Mouse (Mus musculus) midbrain, embryonic 12.5 days (tissue): ENCODE results near the gene Vps37d. TPM values are rescaled to one million over a fixed set of nuclear protein-coding genes. Genes with fewer than 3 reads are reported as not detected.
"Not testable (repeated sequence)": the region's sequence is repeated elsewhere in the genome, so short reads cannot be mapped to it uniquely, and the experiment has no call there.

Experiments used
- ATAC-seq: fragments of 200-750 bp; cut with Nextera tagmentation; 2 replicates; pipeline ENCODE4 v1.8.0; 2017; ENCODE audit warnings: low read depth, moderate TSS enrichment, moderate library complexity; ENCODE audit not compliant: low FRiP score
- H3K27ac ChIP-seq: fragments of 300-500 bp; sonication (generic); replicated peaks from 2 replicates; pipeline ENCODE4 v1.5.1; 2016; ENCODE audit warnings: mild to moderate bottlenecking
- H3K27me3 ChIP-seq: fragments of 300-500 bp; sonication (generic); 2 replicates; pipeline ENCODE4 v1.6.1; 2016; ENCODE audit warnings: mild to moderate bottlenecking
- H3K36me3 ChIP-seq: fragments of 300-500 bp; sonication (generic); 2 replicates; pipeline ENCODE4 v1.6.1; 2016
- H3K4me1 ChIP-seq: fragments of 300-500 bp; sonication (generic); 2 replicates; pipeline ENCODE4 v1.6.1; 2016
- H3K4me2 ChIP-seq: fragments of 300-500 bp; sonication (generic); replicated peaks from 2 replicates; pipeline ENCODE4 v1.6.1; 2016; ENCODE audit warnings: mild to moderate bottlenecking, moderate library complexity
- H3K4me3 ChIP-seq: fragments of 300-500 bp; sonication (generic); 2 replicates; pipeline ENCODE4 v1.5.1; 2016; ENCODE audit warnings: mild to moderate bottlenecking
- H3K9ac ChIP-seq: fragments of 300-500 bp; sonication (generic); replicated peaks from 2 replicates; pipeline ENCODE4 v1.6.1; 2016; ENCODE audit warnings: mild to moderate bottlenecking, moderate library complexity
- H3K9me3 ChIP-seq: fragments of 300-500 bp; sonication (generic); 2 replicates; pipeline ENCODE4 v1.6.1; 2016; ENCODE audit warnings: mild to moderate bottlenecking
- WGBS: fragments of 180-500 bp; shearing (Covaris S2); methylation state at CpG from one replicate; pipeline ENCODE4 v1.1.7; 2016; 5-methylcytosine and 5-hydroxymethylcytosine counted together
- polyA plus RNA-seq: library from polyadenylated mRNA; unstranded; fragments of >200 nt; fragmentation: Nextera tagmentation; extraction: Ambion mirVana; gene quantifications from 2 replicates; pipeline ENCODE4 v1.2.1, GENCODE M21; 2016

The Vps37d gene
- polyA plus RNA-seq, 1 experiment from 2014 or later: 28.2 TPM

DNA sequence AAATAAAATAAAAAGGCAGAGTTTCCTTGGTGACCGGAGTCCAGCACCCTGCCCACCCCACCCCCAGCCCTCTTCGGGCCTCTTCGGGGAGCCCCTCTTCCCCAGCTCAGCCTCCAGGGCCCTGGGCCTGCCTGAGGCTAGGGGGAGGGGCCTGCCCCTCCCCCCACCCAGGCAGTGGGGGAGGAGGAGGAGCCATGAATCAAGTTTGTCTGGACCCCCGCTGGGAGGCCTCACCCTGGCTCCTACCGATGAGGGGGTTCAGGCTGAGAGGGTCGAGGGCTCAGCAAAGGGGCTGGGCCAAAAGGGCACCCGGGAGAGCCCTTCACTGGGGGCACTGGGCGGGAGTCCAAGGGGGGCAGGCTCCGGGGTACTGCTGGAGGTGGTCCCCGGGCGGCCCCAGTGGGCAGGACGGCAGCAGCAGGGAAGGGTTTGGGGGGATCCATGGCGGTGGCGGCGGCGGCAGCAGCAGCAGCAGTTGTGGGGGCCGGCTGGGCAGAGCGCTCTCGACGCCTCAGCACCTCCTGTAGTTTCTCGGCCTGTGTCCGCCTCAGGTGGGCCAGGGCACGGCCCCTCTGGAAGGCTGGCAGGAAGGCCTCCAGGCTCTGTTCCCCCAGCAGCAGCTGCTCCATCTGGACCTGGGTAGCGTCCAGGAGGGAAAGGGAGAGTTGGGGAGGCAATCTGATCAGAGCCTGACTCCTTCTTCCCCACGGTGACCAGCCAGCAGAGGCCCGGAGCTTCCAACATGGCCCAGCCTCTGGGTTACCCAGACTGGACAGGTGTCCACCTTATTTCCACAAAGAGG lies 4.5 kb downstream of the Vps37d start:
- no peak overlapping the region for H3K4me2 ChIP-seq
- ATAC-seq: no peak
- no peak overlapping the region for H3K27ac ChIP-seq
- H3K4me3 ChIP-seq: no peak overlapping the region
- H3K27me3 ChIP-seq: no peaks in the 10 kb centered on the region
- no peaks in the 10 kb centered on the region for H3K9me3 ChIP-seq
- peaks cover 25% of the 10 kb centered on the region for H3K4me1 ChIP-seq
- H3K36me3 ChIP-seq: peaks cover 28% of the 10 kb centered on the region
- WGBS: 28% methylated on average over 23 of the region's 26 CpGs
- peak overlapping the region; percentile 29; the same call in 1 of the 2 replicates for H3K9ac ChIP-seq

GRCm38 (mm10) chr5:135072720-135073119 lies 5.3 kb downstream of the Vps37d start:
- WGBS: 66% methylated on average over 6 of the region's 6 CpGs
- no peaks in the 10 kb centered on the region for H3K9me3 ChIP-seq

GRCm38 (mm10) chr5:135072061-135072460 lies 6.0 kb downstream of the Vps37d start:
- peaks cover 42% of the 10 kb centered on the region for H3K36me3 ChIP-seq

More at GRCm38 (mm10) chr5:135072720-135073119, 5.3 kb downstream of the Vps37d start:
- Histone ChIP-seq H3K9ac (no peak overlapping the region), H3K36me3 (peaks cover 35% of the 10 kb centered on the region), H3K4me3 (no peak overlapping the region), H3K4me1 (peaks cover 25% of the 10 kb centered on the region), H3K27me3 (no peaks in the 10 kb centered on the region), H3K27ac (no peak overlapping the region), H3K4me2 (no peak overlapping the region)
- ATAC-seq: no peak

DNA sequence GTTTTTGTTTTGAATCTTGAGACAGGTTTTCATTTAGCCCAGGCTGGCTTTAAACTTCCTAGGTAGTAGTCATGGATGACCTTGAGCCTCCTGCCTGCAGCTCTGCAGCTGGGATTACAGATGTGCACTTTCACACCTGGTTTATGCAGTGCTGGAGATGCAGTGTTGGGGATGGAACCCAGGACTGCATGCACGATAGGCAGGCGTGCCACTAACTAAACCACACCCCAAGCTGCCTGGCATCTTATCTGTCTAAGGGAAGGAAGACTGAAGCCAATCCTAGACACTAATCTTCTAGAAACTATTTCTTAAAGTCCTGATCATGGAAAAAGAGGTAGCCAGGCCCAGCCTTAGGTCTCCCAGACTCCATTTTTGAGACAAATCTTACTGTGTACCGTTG lies 7.6 kb downstream of the Vps37d start:
- Histone ChIP-seq H3K4me3 (no peak overlapping the region), H3K9ac (no peak overlapping the region), H3K4me1 (peaks cover 21% of the 10 kb centered on the region), H3K36me3 (peaks cover 46% of the 10 kb centered on the region), H3K9me3 (no peaks in the 10 kb centered on the region), H3K4me2 (no peak overlapping the region), H3K27me3 (no peaks in the 10 kb centered on the region), H3K27ac (no peak overlapping the region)
- 98% methylated on average over 3 of the region's 3 CpGs for WGBS
- ATAC-seq: no peak

More at GRCm38 (mm10) chr5:135072061-135072460, 6.0 kb downstream of the Vps37d start:
- no peaks in the 10 kb centered on the region for H3K9me3 ChIP-seq
- peaks cover 23% of the 10 kb centered on the region for H3K4me1 ChIP-seq
- no peaks in the 10 kb centered on the region for H3K27me3 ChIP-seq
- no peak overlapping the region for H3K4me2 ChIP-seq
- H3K9ac ChIP-seq: no peak overlapping the region
- no peak overlapping the region for H3K27ac ChIP-seq
- no peak for ATAC-seq
- WGBS: 93% methylated on average over 2 of the region's 2 CpGs
- H3K4me3 ChIP-seq: no peak overlapping the region

DNA sequence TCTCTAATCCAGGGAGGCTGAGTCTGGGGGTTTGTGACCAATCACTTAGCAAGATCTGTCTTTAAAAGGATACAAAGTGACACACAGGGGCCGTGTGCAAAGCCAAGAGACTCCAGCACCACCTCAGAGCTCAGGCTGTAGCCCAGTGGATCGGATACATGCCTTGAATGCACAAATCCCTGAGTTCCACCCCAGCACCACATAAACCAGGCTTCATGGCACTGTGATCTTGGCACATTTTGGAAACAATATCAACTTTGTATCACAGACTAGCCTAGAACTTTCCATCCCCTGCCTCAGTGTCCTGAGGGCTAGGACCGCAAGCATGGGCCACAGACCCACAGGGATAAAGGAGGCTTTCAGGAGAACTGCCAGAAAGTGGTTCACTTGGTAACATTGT lies 12.1 kb downstream of the Vps37d start:
- peaks cover 35% of the 10 kb centered on the region for H3K36me3 ChIP-seq
- 95% methylated on average over 3 of the region's 3 CpGs for WGBS
- no peak overlapping the region for H3K4me2 ChIP-seq

GRCm38 (mm10) chr5:135064909-135065446 lies 13.1 kb downstream of the Vps37d start, which contains the start of gene Bud23:
TSS of gene Bud23 (minus strand) at chr5:135064959.
- H3K4me3 ChIP-seq: peak within 1 kb of the TSS; percentile 95
- H3K4me2 ChIP-seq: peak within 1 kb of the TSS; percentile 93
- peak within 1 kb of the TSS; percentile 86 for H3K9ac ChIP-seq
- not testable (repeated sequence) for H3K9me3 ChIP-seq, H3K27me3 ChIP-seq, ATAC-seq
- H3K27ac ChIP-seq: peak within 1 kb of the TSS; percentile 60
- peaks cover 45% of the 10 kb centered on the region for H3K36me3 ChIP-seq
- peaks cover 26% of the 10 kb centered on the region for H3K4me1 ChIP-seq
- WGBS: 82% methylated on average over 9 of the region's 9 CpGs

More for the DNA sequence above, 12.1 kb downstream of the Vps37d start:
- Histone ChIP-seq H3K4me1 (peaks cover 26% of the 10 kb centered on the region), H3K9ac (no peak overlapping the region), H3K4me3 (no peak overlapping the region), H3K27ac (no peak overlapping the region), H3K27me3 (no peaks in the 10 kb centered on the region), H3K9me3 (no peaks in the 10 kb centered on the region)
- ATAC-seq: no peak

DNA sequence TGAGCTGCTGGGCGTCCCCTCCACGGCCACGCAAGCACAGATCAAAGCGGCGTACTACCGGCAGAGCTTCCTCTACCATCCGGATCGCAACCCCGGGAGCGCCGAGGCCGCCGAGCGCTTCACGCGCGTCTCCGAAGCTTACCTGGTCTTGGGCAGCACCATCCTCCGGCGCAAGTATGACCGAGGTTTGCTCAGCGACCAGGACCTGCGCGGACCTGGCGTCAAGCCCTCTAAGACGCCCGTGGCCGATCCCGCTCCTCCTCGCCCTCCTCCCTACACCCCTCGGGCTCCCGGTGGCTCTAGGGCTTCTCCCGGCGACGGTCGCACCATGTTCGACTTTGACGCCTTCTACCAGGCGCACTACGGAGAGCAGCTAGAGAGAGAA lies 13.7 kb downstream of the Vps37d start:
- peak overlapping the region; percentile 93 for H3K4me2 ChIP-seq
- peak overlapping the region; percentile 95 for H3K4me3 ChIP-seq
- no peak; the same call in 1 of the 2 replicates for ATAC-seq
- H3K27ac ChIP-seq: peak overlapping the region; percentile 60
- under 1% methylated on average over 40 of the region's 40 CpGs for WGBS
- H3K4me1 ChIP-seq: peaks cover 26% of the 10 kb centered on the region
- H3K9me3 ChIP-seq: no peaks in the 10 kb centered on the region
- H3K9ac ChIP-seq: peak overlapping the region; percentile 86
- H3K27me3 ChIP-seq: no peaks in the 10 kb centered on the region
- H3K36me3 ChIP-seq: peaks cover 51% of the 10 kb centered on the region

GRCm38 (mm10) chr5:135063629-135064381 lies 14.3 kb downstream of the Vps37d start, which contains the start of gene Dnajc30:
TSS of gene Dnajc30 (plus strand) at chr5:135064202.
- H3K9ac ChIP-seq: peak within 1 kb of the TSS; percentile 86
- peaks cover 57% of the 10 kb centered on the region for H3K36me3 ChIP-seq
- peak within 1 kb of the TSS; percentile 95 for H3K4me3 ChIP-seq
- peak within 1 kb of the TSS; percentile 93 for H3K4me2 ChIP-seq
- H3K27ac ChIP-seq: peak within 1 kb of the TSS; percentile 60
- under 1% methylated on average over 52 of the region's 52 CpGs for WGBS
- no peaks in the 10 kb centered on the region for H3K9me3 ChIP-seq
- peak; percentile 96 for ATAC-seq
- H3K4me1 ChIP-seq: peaks cover 26% of the 10 kb centered on the region
- H3K27me3 ChIP-seq: no peaks in the 10 kb centered on the region

DNA sequence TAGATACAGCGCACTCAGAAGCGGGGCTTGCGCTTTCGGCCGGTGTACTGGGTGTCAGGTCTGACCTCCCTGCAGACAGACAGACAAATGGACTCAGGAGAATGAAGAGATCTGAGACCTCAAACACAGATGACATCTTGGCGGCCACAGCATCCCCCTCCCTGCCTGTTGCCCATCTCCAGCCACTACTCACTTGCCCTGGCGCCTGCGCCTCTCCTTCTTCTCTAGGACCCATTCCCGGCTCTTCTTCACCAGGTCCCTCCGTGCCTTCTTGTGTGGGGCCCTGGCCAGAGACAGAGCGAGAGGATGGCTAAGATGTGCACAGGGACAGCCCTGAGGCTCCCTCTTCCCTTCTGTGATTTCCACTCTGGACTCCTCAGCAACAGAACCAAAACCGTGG lies 24.7 kb downstream of the Vps37d start:
- H3K9ac ChIP-seq: no peak overlapping the region
- H3K36me3 ChIP-seq: peaks cover 65% of the 10 kb centered on the region
- H3K9me3 ChIP-seq: no peaks in the 10 kb centered on the region
- H3K27me3 ChIP-seq: no peaks in the 10 kb centered on the region
- 91% methylated on average over 12 of the region's 12 CpGs for WGBS
- H3K4me3 ChIP-seq: no peak overlapping the region
- H3K27ac ChIP-seq: no peak overlapping the region
- no peak for ATAC-seq
- no peak overlapping the region for H3K4me2 ChIP-seq
- no peaks in the 10 kb centered on the region for H3K4me1 ChIP-seq

DNA sequence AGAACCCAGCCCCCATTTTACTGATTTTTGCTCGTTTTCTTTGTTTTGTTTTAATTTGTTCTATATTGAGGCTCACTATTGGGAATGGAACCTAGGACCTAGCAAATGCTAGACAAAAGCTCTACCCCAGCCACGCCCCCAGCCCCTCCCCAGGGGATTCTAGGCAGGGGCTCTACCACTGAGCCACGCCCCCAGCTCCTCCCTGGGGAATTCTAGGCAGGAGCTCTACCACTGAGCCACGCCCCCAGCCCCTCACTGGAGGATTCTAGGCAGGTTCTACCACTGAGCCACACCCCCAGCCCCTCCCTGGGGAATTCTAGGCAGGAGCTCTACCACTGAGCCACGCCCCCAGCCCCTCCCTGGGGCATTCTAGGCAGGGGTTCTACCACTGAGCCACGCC lies 28.8 kb downstream of the Vps37d start:
- H3K9ac ChIP-seq, H3K4me3 ChIP-seq, ATAC-seq, H3K4me1 ChIP-seq, H3K27me3 ChIP-seq, H3K9me3 ChIP-seq, H3K27ac ChIP-seq, H3K4me2 ChIP-seq: not testable (repeated sequence)
- 82% methylated on average over 6 of the region's 6 CpGs for WGBS
- peaks cover 42% of the 10 kb centered on the region for H3K36me3 ChIP-seq

DNA sequence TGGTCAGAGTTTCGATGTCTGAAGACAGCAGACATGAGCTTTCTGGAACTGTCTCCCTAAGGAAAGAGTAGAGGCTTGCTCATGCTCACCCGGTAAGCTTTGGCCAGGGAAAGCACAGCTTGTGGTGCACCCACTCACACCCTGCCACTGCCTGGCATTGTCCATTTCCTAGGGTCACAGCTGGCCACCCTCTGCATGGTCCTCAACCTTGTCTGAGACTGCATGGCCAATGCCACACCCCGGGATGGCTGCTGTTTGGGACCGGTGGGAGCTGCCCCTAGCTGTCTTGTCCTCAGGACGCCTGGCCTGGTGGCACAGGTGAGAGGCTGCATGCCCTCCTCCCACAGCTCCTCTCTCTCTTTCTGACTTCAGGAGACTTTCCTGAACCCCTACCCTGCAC lies 29.5 kb downstream of the Vps37d start:
- no peak for ATAC-seq
- Histone ChIP-seq H3K9me3 (no peaks in the 10 kb centered on the region), H3K27me3 (no peaks in the 10 kb centered on the region), H3K9ac (no peak overlapping the region), H3K4me1 (no peaks in the 10 kb centered on the region), H3K4me3 (no peak overlapping the region), H3K27ac (no peak overlapping the region), H3K36me3 (peaks cover 35% of the 10 kb centered on the region), H3K4me2 (no peak overlapping the region)
- WGBS: 91% methylated on average over 5 of the region's 5 CpGs

DNA sequence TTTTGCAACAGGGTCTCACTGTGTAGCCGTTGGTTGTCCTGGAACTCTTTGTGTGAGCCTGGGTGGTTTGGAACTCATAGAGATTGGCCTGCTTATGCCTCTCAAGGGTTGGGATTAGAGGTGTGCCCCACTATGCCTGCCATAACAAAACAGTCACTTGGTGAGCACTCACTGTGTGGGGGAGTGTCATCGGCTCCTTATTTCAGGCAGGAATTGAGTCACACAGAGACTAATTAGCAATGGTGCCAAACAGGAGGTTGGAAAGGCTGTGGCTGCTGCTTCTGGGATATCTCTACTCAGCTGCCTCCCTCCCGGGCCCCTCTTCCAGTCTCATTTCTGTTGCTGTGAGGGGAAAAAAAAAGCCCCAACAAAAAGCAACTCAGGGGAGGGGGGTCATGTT lies 33.5 kb downstream of the Vps37d start:
- no peak overlapping the region for H3K9ac ChIP-seq
- no peak overlapping the region for H3K4me2 ChIP-seq
- no peak overlapping the region for H3K4me3 ChIP-seq
- no peak overlapping the region for H3K27ac ChIP-seq
- no peaks in the 10 kb centered on the region for H3K9me3 ChIP-seq
- 0 out of 2 replicates have a peak, but pooled peaks cover 5% of the 10 kb centered on the region for H3K27me3 ChIP-seq
- ATAC-seq: no peak
- 91% methylated on average over 3 of the region's 3 CpGs for WGBS
- no peaks in the 10 kb centered on the region for H3K4me1 ChIP-seq
- peaks cover 17% of the 10 kb centered on the region; the same call in 1 of the 2 replicates for H3K36me3 ChIP-seq
